Mouse (Mus musculus) stomach, embryonic 15.5 days (tissue): ENCODE data around the gene Plod3. TPM values are rescaled to one million over a fixed set of nuclear protein-coding genes. Genes with fewer than 3 reads are reported as not detected.

ENCODE experiments used
- ATAC-seq: fragments of 200-750 bp; cut with Nextera tagmentation; 2 replicates; pipeline ENCODE4 v1.8.0; 2017; ENCODE audit warnings: low read depth, moderate number of reproducible peaks, moderate TSS enrichment; ENCODE audit not compliant: insufficient read depth, low FRiP score
- H3K27ac ChIP-seq: fragments of 300-500 bp; sonication (generic); 2 replicates; pipeline ENCODE4 v1.5.1; 2015; ENCODE audit warnings: mild to moderate bottlenecking, inconsistent platforms
- H3K27me3 ChIP-seq: fragments of 300-500 bp; sonication (generic); replicated peaks from 2 replicates; pipeline ENCODE4 v1.6.1; 2015; ENCODE audit warnings: inconsistent platforms
- H3K36me3 ChIP-seq: fragments of 300-500 bp; sonication (generic); 2 replicates; pipeline ENCODE4 v1.6.1; 2015; ENCODE audit warnings: inconsistent platforms
- H3K4me1 ChIP-seq: fragments of 300-500 bp; sonication (generic); 2 replicates; pipeline ENCODE4 v1.6.1; 2015; ENCODE audit warnings: inconsistent platforms
- H3K4me2 ChIP-seq: fragments of 300-500 bp; sonication (generic); 2 replicates; pipeline ENCODE4 v1.6.1; 2015; ENCODE audit warnings: mild to moderate bottlenecking, inconsistent platforms
- H3K4me3 ChIP-seq: fragments of 300-500 bp; sonication (generic); replicated peaks from 2 replicates; pipeline ENCODE4 v1.5.1; 2015; ENCODE audit warnings: inconsistent platforms
- H3K9ac ChIP-seq: fragments of 300-500 bp; sonication (generic); 2 replicates; pipeline ENCODE4 v1.6.1; 2015; ENCODE audit warnings: inconsistent platforms
- H3K9me3 ChIP-seq: fragments of 300-500 bp; sonication (generic); 2 replicates; pipeline ENCODE4 v1.6.1; 2016; ENCODE audit warnings: inconsistent platforms
- WGBS: fragments of 180-500 bp; shearing (Covaris S2); methylation state at CpG from one replicate; pipeline ENCODE4 v1.1.7; 2015; 5-methylcytosine and 5-hydroxymethylcytosine counted together
- polyA plus RNA-seq: library from polyadenylated mRNA; unstranded; fragments of >200 nt; fragmentation: Nextera tagmentation; extraction: Ambion mirVana; gene quantifications from 2 replicates; pipeline ENCODE4 v1.2.1, GENCODE M21; 2015

Plod3 gene
- polyA plus RNA-seq, 1 experiment from 2014 or later = 44.8 TPM

DNA sequence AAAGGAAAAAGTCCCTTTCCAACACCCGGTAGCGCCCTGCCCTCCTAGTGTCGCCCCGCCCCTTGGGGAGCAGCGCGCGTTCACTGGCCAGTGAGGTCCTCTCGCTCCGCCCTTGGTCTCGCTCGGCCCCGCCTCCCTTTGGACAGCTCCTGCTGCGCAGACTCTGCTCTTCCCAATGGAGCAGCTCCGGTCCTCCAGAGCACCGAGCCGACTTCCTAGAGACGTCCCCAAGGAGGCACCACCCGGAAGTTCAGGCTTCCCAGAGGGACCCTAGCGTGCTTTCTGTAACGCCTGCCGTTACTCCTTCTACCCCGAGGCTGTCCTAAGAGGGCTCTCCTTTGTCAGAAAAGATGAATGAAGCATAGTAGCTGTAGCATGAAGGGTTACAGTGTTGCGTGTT lies 33.8 kb upstream of the Plod3 start, which contains the start of gene Fis1:
Gene Fis1, plus strand, starts transcription at position 261 of the 400 bp plus-strand sequence.
- H3K27me3 ChIP-seq = no peaks in the 10 kb centered on the region
- H3K4me1 ChIP-seq = peaks cover 10% of the 10 kb centered on the region
- H3K9me3 ChIP-seq = no peaks in the 10 kb centered on the region
- WGBS = 0% methylated on average over 23 of the region's 23 CpGs
- peak within 1 kb of the TSS; percentile 76 for H3K9ac ChIP-seq
- peak within 1 kb of the TSS; percentile 57 for H3K4me2 ChIP-seq
- ATAC-seq = peak; percentile 99
- peak within 1 kb of the TSS; percentile 73 for H3K4me3 ChIP-seq
- H3K36me3 ChIP-seq = peaks cover 4% of the 10 kb centered on the region; the same call in 1 of the 2 replicates
- peak within 1 kb of the TSS; percentile 60 for H3K27ac ChIP-seq

DNA sequence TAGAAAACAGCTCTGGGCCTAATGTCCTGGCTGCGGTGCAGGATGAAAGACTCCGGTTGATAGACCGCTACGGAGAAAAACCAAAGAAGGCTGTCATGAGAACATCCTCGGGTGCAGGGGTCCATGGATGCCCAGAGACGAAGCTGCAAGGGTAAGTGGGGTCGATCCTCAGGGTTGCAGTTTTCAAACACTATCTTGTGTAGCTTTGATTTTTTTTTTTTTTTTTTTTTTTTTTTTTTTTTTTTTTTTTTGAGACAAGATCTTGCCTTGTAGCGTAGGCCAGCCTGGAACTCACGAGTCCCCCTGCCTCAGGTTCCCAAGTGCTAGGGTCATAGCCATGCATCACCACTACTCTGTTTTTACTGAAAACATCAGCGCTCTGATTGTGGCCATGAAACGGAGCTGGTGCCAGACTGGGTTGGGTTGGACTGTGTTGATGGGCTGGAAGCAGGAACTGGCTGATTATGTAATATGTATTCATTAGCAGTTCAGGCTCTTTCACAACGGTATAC lies 33.3 kb upstream of the Plod3 start:
- 2% methylated on average over 12 of the region's 12 CpGs for WGBS
- H3K27ac ChIP-seq = peak overlapping the region; percentile 60
- H3K4me2 ChIP-seq = peak overlapping the region; percentile 54
- H3K36me3 ChIP-seq = peaks cover 4% of the 10 kb centered on the region; the same call in 1 of the 2 replicates
- no peaks in the 10 kb centered on the region for H3K9me3 ChIP-seq
- peak overlapping the region; percentile 73 for H3K4me3 ChIP-seq
- no peak for ATAC-seq
- H3K9ac ChIP-seq = peak overlapping the region; percentile 76
- H3K27me3 ChIP-seq = no peaks in the 10 kb centered on the region
- peaks cover 10% of the 10 kb centered on the region for H3K4me1 ChIP-seq

DNA sequence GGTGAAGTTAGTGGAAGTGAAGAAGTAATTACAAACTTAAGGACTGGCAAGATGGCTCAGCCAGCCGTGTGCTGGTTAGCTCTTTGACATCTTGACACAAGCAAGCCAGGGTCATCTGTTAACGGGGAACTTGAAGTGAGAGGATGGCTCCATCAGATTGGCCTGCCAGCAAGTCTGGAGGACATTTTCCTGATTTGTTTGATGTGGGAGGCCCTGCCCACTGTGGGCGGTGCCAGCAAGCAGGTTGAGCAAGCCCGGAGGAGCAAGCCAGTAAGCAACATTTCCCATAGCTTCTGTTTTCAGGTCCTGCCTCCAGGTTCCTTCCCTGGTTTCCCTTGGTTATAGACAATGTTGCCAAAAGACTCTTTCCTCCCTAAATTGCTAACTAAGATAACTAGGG lies 31.2 kb upstream of the Plod3 start:
- 75% methylated on average over 4 of the region's 4 CpGs for WGBS
- no peak overlapping the region for H3K9ac ChIP-seq
- no peak for ATAC-seq
- H3K4me3 ChIP-seq = no peak overlapping the region
- no peak overlapping the region for H3K27ac ChIP-seq
- H3K27me3 ChIP-seq = no peaks in the 10 kb centered on the region
- no peaks in the 10 kb centered on the region for H3K9me3 ChIP-seq
- H3K4me2 ChIP-seq = no peak overlapping the region
- H3K4me1 ChIP-seq = peaks cover 13% of the 10 kb centered on the region
- H3K36me3 ChIP-seq = peaks cover 4% of the 10 kb centered on the region; the same call in 1 of the 2 replicates

DNA sequence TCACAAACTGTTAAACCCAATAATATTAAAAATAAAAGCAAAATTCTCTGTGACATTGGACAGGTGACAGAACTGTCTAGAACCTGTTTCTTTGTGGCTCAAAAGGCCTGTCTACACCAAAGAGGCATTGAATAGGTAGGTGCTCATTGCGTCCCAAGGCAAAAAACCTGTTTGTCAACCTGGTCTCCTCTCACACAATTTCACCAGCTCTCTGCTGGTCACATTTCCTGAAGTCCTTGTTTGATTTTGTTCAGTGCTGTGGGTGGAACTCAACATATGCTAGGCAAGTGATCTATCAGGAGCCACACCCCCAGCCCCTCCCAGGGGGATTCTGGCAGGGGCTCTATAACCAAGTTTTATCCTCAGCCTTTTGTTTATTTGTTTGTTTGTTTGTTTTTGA lies 29.6 kb upstream of the Plod3 start:
- 67% methylated on average over 1 of the region's 1 CpGs for WGBS
- no peak overlapping the region for H3K4me3 ChIP-seq
- no peak overlapping the region for H3K4me2 ChIP-seq
- H3K4me1 ChIP-seq = peaks cover 18% of the 10 kb centered on the region
- no peak overlapping the region for H3K9ac ChIP-seq
- no peaks in the 10 kb centered on the region for H3K9me3 ChIP-seq
- peaks cover 4% of the 10 kb centered on the region; the same call in 1 of the 2 replicates for H3K36me3 ChIP-seq
- peak overlapping the region; percentile 65 for H3K27ac ChIP-seq
- no peaks in the 10 kb centered on the region for H3K27me3 ChIP-seq
- no peak for ATAC-seq

DNA sequence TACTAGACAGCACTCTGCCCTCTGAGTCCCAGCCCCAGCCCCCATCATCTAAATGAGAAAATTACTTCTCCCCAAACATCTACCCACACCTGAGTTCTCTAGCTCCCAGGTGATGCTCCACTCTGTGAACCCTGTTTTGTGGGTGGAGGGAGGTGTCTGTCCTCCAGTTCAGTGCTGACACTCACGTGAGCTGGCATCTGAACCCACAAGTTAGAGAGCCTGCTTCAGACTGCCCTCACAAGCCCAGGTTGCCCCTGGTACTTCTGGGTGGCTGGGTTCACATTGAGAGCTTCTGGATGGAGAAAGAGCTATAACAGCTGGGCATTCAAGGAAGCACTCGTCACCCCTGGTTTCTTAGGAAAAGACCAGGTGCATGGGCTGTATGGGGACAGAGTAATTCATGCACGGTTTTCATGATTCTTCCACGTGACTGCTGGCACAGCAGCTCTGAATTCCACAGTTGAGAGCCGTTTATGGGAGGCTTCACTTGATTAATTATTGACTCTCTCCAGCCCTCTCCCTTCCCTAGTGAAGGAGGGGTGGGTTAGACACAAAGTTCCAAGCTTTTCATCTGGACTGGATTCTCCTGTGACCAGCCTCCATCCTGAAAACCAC lies 27.7 kb upstream of the Plod3 start:
- H3K27ac ChIP-seq = peak overlapping the region; percentile 74
- no peaks in the 10 kb centered on the region for H3K27me3 ChIP-seq
- no peak overlapping the region for H3K9ac ChIP-seq
- no peaks in the 10 kb centered on the region for H3K9me3 ChIP-seq
- no peak overlapping the region for H3K4me3 ChIP-seq
- H3K4me1 ChIP-seq = peaks cover 23% of the 10 kb centered on the region
- no peak overlapping the region for H3K4me2 ChIP-seq
- WGBS = 44% methylated on average over 5 of the region's 5 CpGs
- ATAC-seq = no peak
- peaks cover 14% of the 10 kb centered on the region for H3K36me3 ChIP-seq

DNA sequence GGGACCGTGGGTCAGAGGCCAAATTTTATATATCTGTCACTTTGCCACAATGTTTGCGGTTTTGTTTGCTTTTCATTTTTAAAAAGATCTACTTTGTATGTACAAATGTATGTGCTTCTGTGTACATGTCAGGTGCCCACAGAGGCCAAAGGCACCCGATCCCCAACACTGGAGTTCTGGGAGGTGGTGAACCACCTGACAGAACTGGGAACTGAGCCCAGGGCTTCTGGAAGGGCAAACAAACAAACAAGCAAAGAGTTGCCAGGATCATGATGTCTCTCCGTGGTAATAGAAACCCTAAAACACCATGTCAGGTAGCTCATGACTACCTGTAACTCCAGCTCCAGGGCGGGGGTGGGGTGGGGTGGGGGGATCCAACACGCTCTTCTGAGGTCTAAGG lies 26.8 kb upstream of the Plod3 start:
- Histone ChIP-seq H3K4me1 (peaks cover 22% of the 10 kb centered on the region), H3K27me3 (no peaks in the 10 kb centered on the region), H3K9me3 (no peaks in the 10 kb centered on the region), H3K27ac (no peak overlapping the region), H3K9ac (no peak overlapping the region), H3K4me2 (no peak overlapping the region), H3K4me3 (no peak overlapping the region), H3K36me3 (peaks cover 20% of the 10 kb centered on the region)
- no peak for ATAC-seq
- WGBS = 89% methylated on average over 6 of the region's 6 CpGs

DNA sequence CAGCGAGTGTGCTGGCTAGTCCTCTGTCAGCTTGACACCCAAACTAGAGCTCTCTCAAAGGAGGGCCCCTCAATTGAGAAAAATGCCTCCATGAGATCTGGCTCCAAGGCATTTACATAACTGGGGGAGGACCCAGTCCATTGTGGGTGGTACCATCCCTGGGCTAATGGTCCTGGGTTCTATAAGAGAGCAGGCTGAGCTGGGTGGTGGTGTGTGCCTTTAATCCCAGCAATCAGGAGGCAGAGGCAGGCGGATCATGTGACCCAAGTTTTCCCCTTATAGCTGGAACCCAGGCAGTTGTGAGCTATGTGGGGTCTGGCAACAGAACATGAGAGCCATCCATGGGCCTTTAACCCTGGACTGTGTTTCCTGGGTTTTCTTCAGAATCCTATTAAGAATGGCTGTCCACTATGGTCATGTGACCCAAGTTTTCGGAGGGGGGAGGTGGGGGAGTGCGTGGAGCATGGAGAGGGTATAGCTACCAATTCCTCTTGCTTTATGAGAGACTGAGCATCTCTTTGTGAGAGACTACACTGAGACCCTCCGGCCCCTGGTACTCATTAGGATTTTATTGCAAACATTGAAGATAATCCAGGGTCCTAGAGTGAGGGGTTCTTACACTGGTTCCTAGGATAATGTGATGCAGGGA lies 25.4 kb upstream of the Plod3 start:
- H3K9me3 ChIP-seq = no peaks in the 10 kb centered on the region
- no peak for ATAC-seq
- peak overlapping the region; percentile 63 for H3K4me3 ChIP-seq
- H3K36me3 ChIP-seq = peaks cover 23% of the 10 kb centered on the region
- H3K9ac ChIP-seq = peak overlapping the region; percentile 43; the same call in 1 of the 2 replicates
- H3K27me3 ChIP-seq = no peaks in the 10 kb centered on the region
- peaks cover 31% of the 10 kb centered on the region for H3K4me1 ChIP-seq
- peak overlapping the region; percentile 69 for H3K4me2 ChIP-seq
- WGBS = 28% methylated on average over 5 of the region's 5 CpGs
- peak overlapping the region; percentile 82 for H3K27ac ChIP-seq

DNA sequence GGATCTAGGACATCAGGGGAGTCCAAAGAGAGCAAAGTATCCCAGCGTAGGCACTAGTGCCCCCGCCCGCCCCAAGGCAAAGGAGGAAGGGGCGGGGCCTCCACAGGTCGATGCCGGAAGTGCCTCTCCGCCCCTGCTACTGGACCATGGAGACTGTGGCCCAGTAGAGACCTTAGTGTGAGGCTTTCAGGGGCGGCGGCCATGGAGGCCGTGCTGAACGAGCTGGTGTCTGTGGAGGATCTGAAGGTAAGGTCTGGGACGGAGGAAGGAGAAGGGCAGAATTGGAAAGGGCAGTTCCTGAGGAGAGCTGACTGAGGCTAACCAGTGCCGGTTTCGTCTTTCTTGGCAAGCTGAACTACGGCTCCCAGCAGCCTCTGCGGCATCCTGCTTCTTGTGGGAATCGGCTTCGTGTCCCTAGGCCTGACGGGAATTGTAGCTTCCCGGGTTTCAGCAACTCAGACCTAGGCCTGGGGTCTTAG lies 24.8 kb upstream of the Plod3 start:
- no peaks in the 10 kb centered on the region for H3K9me3 ChIP-seq
- H3K4me3 ChIP-seq = peak overlapping the region; percentile 63
- peak overlapping the region; percentile 69 for H3K4me2 ChIP-seq
- peak; percentile 83 for ATAC-seq
- H3K27ac ChIP-seq = peak overlapping the region; percentile 82
- 0% methylated on average over 20 of the region's 20 CpGs for WGBS
- H3K4me1 ChIP-seq = peaks cover 37% of the 10 kb centered on the region
- no peaks in the 10 kb centered on the region for H3K27me3 ChIP-seq
- peak overlapping the region; percentile 43 for H3K9ac ChIP-seq
- peaks cover 23% of the 10 kb centered on the region for H3K36me3 ChIP-seq

DNA sequence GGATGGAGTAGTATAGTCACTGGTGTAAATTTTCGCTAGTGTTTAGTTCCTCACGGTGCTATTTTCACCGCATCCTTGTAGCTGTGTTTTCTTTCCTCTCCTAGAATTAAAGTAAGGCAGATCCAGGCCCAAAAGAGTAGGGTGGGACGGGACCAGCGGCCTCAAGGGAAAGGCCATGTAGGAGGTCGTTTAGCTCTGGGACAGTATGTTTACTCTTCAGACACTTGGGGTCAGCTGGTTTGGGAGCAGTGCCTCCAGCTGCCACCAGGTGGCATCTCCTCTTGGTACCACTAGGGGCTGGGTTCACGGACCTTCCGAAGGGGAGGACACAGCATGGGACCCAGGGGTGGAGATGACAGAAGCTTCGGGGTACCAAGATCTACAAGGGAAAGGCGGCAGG lies 24.3 kb upstream of the Plod3 start:
- WGBS = 1% methylated on average over 10 of the region's 10 CpGs
- H3K9ac ChIP-seq = peak overlapping the region; percentile 43
- no peaks in the 10 kb centered on the region for H3K9me3 ChIP-seq
- peak overlapping the region; percentile 69 for H3K4me2 ChIP-seq
- H3K27ac ChIP-seq = peak overlapping the region; percentile 82
- H3K4me1 ChIP-seq = peaks cover 42% of the 10 kb centered on the region
- peak overlapping the region; percentile 63 for H3K4me3 ChIP-seq
- peak; percentile 45; the same call in 1 of the 2 replicates for ATAC-seq
- H3K36me3 ChIP-seq = peaks cover 23% of the 10 kb centered on the region
- H3K27me3 ChIP-seq = no peaks in the 10 kb centered on the region

DNA sequence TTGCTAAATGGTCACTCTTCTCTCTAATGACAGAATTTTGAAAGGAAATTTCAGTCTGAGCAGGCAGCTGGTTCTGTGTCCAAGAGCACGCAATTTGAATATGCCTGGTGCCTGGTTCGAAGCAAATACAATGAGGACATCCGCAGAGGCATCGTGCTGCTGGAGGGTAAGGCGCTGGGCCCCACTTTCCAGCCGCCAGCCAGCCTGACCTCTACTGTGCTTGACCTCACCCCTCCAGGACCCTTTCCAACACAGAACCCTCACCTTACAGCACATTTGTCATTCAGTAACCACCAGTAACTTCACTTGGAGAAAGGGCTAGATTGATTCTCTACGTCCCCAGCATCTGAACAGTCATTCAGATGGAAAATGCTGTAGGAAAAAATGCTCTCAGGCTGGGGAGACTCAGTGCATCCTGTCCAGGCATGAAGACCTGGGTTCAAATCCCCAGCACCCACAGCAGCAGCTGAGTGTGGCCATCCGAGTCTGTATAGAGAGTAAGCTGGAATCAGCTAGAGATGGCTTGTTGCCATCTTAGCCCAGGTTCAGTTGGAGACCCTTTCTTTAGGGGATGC lies 23.8 kb upstream of the Plod3 start:
- peaks cover 46% of the 10 kb centered on the region for H3K4me1 ChIP-seq
- peak overlapping the region; percentile 69 for H3K4me2 ChIP-seq
- WGBS = 67% methylated on average over 8 of the region's 8 CpGs
- H3K36me3 ChIP-seq = peaks cover 23% of the 10 kb centered on the region
- H3K9me3 ChIP-seq = no peaks in the 10 kb centered on the region
- H3K9ac ChIP-seq = 0 out of 2 replicates have a peak overlapping the region, but pooled peaks have one; percentile 43
- H3K27me3 ChIP-seq = no peaks in the 10 kb centered on the region
- H3K4me3 ChIP-seq = peak overlapping the region; percentile 63
- ATAC-seq = no peak
- H3K27ac ChIP-seq = peak overlapping the region; percentile 82

DNA sequence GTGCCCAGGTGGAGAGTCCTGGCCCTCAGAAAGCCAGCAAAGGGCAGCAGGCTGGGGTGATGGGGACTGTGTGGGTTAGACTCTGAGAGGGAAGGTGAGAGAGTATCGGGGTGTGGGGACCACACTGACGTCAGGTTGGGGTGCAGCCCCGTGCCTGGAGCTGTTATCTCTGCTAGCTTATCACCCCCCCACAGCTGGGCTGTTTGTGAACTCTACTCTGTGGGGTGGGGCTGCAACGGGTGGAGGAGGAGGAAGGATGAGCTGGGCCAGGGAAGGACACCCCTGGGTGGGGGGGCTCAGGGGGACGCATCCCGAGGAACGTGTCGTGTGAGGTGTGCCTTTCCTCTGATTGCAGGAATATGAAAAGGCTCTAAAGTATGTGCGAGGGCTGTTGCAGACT lies 21.6 kb upstream of the Plod3 start:
- no peaks in the 10 kb centered on the region for H3K9me3 ChIP-seq
- peaks cover 23% of the 10 kb centered on the region for H3K36me3 ChIP-seq
- no peak overlapping the region for H3K4me2 ChIP-seq
- no peaks in the 10 kb centered on the region for H3K27me3 ChIP-seq
- no peak overlapping the region for H3K4me3 ChIP-seq
- peak; percentile 41; the same call in 1 of the 2 replicates for ATAC-seq
- peaks cover 43% of the 10 kb centered on the region for H3K4me1 ChIP-seq
- WGBS = 61% methylated on average over 9 of the region's 9 CpGs
- H3K27ac ChIP-seq = peak overlapping the region; percentile 72
- no peak overlapping the region for H3K9ac ChIP-seq

DNA sequence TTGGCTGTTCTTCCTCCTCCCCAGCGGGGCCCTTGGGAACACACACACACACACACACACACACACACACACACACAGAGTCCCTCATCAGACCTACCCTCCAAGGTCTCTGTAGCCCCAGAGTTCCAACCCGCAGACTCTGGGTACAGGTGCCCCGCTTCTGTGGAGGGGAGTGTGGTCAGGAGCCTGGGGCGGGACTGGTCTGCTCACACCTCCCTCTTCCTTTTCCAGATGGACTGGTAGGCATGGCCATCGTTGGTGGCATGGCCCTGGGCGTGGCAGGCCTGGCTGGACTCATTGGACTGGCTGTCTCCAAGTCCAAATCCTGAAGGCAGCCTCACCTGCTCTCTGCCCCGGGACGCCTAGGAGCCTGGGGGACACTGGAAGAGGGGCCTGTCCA lies 21.1 kb upstream of the Plod3 start:
- peak overlapping the region; percentile 72 for H3K27ac ChIP-seq
- H3K9ac ChIP-seq = no peak overlapping the region
- H3K4me2 ChIP-seq = peak overlapping the region; percentile 9; the same call in 1 of the 2 replicates
- no peaks in the 10 kb centered on the region for H3K27me3 ChIP-seq
- H3K4me1 ChIP-seq = peaks cover 43% of the 10 kb centered on the region
- peaks cover 23% of the 10 kb centered on the region for H3K36me3 ChIP-seq
- WGBS = 78% methylated on average over 7 of the region's 8 CpGs
- H3K4me3 ChIP-seq = no peak overlapping the region
- no peaks in the 10 kb centered on the region for H3K9me3 ChIP-seq
- no peak for ATAC-seq
